Mouse (Mus musculus) bone marrow macrophage, adult 2 months (primary cell): ENCODE measurements at regions not wholly inside any gene's neighbourhood (a gene's known extent, or its start where the extent isn't known, plus 50 kb on each side); places are given as distances from the start of the nearest gene placed in this dataset.

Source experiments
- CTCF ChIP-seq: IDR thresholded peaks from 2 replicates; pipeline ENCODE4 v1.5.1; 2012; ENCODE audit warnings: low read depth, mild to moderate bottlenecking, low read length, moderate library complexity
- POLR2A ChIP-seq: IDR thresholded peaks from 2 replicates; pipeline ENCODE4 v1.6.1; 2012; ENCODE audit warnings: mild to moderate bottlenecking, low read depth, low read length, borderline replicate concordance

GRCm38 (mm10) chr1:73507071-73507754, 491.5 kb upstream of the Tnp1 start:
- TF ChIP-seq CTCF (no peak), POLR2A (no peak)
